Mouse (Mus musculus): ENCODE results near the gene Anp32e.
"Not testable (repeated sequence)": the region's sequence is repeated elsewhere in the genome, so short reads cannot be mapped to it uniquely, and the experiment has no call there.

The Anp32e gene

GRCm38 (mm10) chr3:95977587-95977986, 48.5 kb downstream of the Anp32e start:
- not testable (repeated sequence) for DNase-seq

DNA sequence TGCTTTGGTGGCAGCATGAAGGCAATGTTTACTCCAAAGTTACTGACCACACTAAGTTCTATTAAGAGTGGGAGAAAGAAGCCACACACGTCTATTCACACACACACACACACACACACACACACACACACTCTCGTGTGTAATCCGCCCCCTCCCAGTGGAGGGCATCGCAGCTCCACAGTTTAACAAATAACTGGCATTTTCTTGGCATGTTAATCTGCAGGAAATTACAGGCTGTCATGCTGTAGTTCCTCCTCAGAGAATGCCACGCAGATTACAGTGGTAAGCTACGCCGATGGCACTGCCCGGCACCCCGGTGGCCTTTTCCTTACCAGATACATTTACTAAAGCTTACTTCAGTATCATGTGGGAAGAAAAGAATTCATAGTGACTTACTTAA, 49.2 kb downstream of the Anp32e start:
- no peak for DNase-seq

DNA sequence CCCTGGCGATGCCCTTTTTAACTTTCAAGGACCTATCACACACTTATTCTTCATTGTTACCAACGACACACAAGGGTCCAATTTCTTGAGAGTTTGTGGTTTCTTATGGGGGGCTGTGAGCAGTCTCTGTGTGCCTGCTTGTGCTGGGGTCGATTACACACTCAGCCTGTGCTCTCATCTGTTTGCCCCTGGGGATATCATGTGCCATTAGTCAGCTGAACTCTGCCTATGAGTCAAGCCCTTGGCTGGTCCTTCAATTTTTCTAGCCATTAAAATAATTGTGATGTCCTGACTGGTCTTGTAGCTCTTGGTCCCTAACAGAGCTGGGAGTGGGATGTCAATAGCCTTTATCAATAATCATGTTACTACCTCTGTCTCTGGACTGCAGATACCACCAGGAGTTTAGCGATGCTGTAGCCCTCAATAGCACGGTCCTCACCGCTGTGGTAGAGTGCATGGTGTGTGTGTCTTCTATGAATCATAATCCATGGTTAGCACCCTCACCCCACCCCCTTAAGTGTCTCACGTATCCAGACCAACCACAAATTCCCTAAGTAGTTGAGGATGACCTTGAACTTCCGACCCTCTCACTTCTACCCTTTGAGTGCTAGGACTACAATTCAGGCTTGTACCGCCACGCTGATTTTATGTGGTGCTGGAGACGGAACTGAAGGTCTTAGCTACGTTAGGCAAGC, 51.4 kb downstream of the Anp32e start:
- no peak for DNase-seq

DNA sequence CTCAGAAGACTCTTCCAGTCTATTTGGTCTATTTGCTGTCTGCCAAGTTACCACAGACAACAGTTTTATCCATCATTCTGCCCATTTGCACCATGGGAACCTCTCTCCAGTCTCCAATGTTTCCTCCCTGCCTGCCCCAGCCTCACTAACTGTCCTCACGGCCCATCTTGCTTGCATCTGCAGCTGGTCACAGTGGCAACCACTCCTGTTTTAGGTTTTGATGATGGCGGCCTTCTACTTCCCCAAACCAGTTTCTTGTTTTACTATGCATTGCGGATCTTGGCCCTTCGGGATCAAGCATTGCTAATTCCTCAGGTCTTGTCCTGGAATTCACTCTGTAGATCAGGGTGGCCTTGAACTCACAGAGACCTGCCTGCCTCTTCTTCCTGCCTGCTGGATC, 53.1 kb downstream of the Anp32e start:
- no peak for DNase-seq

DNA sequence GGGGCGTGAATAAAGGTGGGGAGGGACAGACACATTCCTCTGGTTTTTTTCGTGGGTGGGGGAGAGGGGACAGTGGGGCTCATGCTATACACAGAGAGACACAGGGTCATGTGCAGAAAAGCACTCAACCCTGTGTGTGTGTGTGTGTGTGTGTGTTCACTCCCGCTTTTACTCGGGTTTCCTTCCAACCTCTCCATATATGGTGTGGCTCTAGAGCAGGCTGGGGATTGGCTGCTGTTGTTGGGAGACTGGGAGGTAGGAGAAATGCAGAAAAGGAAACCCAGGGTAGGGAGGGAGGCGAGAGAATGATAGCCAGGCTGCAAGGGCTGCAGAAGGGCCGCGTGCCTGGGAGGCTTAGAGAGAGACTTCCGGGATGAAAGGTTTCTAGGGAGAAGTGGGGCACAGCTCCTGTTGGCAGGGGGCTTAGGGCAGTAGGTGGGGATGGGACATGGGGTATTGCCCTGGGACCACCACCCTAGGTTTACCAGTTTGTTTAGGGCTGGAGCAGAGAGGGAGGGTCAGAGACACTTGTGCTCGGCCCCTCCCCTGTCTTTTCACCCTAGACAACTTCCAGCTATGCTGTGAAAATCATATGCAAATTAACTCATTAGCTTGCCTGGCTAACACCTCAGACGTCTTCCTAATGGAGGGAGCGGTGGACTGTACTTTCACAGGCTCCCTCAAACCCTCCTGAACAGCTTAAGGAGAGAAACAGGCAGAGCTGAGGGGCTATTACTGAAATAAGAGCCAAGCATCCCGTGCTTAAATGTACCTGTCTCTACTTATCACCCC, 56.4 kb downstream of the Anp32e start:
- DNase-seq: peak; percentile 88

DNA sequence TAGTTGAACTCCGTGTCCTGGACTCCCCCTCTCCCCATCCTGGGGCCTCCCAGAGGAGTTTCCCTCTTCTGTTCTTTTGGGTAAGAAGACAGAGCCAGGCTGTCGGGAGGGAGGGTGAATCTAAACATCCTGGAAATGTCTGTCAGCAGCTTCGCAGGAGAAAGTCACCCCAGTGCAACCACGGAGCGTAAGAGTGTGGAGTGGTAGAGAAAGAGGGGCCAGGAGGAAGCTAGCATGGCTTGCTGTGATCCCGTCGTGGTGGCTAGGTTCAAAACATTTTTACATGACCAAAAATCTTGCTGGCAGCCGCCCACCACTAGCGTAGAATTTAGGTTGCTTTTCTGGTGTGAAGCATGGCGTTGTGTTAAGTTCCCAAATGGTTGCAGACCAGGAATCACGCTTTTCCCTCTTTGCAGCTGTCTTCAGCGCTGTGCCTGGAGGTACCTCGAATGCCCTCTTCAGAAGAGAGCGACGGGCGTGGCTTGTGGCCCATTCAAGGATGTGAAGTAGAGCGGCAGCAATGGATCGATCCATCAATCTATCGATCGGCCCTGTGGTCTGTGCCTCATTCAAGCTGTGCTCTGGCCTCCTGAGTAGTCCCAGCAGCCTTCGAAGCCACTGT, 57.1 kb downstream of the Anp32e start:
- DNase-seq: peak; percentile 89

GRCm38 (mm10) chr3:95986984-95987383, 57.9 kb downstream of the Anp32e start:
- no peak for DNase-seq

DNA sequence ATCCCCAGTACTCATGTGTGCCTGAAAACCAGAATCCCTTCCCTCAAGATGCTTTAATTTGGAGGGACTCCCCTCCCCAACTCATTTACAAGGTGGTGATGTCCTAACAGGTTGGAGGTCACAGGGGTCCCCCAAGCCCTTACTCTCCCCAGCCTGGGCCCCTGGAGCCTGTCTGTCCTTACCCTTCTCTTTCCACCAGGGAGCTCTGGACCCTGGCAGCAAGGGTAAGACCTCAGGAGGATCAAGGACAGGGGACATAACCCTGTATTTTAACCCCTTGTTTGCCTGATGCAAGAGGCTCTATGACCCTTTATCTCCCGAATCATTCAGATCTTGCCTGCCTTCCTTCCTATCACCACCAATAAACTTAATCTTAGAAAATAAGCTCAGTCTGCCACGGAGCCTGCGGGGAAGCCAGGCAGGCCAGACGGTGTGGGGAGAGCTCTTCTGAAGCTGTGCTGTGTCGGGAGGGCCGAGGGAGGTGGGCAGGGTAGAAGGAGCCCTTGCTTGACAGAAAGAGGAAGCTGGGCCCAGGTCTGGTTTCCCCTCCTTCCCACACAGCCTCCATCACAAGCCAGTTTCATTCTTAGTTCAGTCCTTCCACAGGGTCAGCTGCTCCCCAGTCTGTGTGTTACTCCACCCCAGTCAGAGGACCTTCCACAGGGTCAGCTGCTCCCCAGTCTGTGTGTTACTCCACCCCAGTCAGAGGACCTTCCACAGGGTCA, 58.5 kb downstream of the Anp32e start:
- no peak for DNase-seq

DNA sequence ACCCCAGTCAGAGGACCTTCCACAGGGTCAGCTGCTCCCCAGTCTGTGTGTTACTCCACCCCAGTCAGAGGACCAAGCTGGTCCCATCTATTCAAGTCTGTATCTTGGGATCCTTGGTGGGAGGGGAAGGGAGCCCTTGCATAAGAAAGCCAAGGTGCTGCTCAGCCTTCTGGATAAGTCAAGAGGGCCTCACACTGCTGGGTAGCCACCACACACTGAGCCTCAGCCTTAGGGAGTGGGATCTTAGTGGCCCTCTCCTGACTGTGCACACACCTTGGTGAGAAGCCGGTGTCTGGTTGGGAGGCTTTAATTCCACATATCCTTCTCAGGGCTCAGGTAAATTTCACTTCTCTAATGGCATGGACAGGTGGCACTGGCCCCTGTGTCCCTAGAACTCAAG, 59.1 kb downstream of the Anp32e start:
- no peak for DNase-seq

DNA sequence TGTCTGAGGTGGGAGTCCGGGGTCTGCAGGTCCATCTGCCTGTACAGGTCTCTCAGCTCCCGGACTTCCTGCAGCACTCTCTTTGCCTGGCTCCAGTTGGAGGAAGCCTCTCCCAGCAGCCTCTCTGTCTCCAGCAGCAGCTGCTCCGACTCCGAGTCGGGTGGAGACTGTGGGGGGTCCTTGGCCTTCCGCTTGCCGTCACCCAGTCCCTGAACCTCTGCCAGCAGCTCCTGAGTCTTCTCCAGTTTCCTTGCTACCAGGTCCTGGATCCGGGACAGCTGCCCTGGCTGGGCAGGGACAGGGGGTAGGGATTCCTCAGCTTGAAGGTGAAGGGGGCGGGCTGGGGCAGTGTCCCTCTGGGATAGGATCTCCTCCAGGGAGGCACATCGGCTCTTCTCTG, 59.9 kb downstream of the Anp32e start:
- DNase-seq: no peak

- no peak for DNase-seq
These were observed 61.4 kb downstream of the Anp32e start for GRCm38 (mm10) chr3:95990413-95990941.

DNA sequence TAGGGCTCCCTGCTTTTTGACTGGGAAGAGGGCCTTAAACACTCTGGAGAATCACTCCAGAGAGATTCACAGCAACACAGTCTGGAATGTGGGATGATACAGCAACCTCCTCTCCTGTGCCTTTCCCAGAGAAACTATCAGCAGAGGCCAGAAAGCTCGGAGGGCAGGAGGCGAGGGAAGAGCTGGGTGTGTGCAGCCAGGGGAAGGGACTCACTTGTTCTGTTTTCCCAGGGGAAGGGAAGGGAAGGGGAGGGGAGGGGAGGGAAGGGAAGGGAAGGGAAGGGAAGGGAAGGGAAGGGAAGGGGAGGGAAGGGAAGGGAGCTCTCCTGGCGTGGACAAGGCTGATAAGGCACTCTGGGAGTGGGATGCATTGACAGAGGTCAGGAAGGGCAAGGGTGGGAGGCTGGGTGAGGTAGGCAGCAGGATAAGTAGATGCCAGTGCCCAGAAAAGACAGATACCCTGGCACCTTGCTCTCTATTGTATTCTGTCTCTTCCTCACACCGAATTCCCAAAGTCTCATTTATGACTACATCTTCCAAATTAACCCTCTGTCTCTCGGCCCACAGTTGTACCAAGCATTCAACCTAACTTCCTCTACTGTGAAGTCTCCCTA, 64.1 kb downstream of the Anp32e start:
- no peak for DNase-seq

- peak; percentile 53 for DNase-seq
These were observed 64.8 kb downstream of the Anp32e start for GRCm38 (mm10) chr3:95993881-95994280.

DNA sequence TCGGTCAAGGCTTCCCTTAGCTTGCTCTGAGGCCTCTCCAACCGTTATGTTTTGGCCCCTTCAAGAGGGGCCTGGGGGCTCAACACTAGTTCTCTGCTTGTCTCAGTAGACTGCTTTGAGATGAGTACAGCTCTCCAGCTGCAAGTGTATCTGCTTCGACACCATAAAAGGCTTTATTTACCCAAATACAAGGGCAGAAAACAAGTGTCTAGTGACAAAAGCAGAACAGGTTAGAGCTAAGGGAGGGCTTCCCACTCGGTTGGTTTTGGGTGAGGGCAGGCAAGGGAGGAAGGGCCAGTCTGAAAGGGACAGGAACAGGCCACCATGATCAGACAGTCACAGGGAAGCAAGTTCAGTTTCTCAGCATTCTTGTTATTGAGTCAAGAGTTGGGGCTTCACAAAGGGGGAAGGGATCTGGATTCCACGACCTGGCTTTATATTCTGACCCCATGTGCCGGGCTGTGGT, 65.4 kb downstream of the Anp32e start:
- DNase-seq: no peak

- DNase-seq: peak; percentile 81
These were observed 66.1 kb downstream of the Anp32e start for GRCm38 (mm10) chr3:95994975-95995801.

DNA sequence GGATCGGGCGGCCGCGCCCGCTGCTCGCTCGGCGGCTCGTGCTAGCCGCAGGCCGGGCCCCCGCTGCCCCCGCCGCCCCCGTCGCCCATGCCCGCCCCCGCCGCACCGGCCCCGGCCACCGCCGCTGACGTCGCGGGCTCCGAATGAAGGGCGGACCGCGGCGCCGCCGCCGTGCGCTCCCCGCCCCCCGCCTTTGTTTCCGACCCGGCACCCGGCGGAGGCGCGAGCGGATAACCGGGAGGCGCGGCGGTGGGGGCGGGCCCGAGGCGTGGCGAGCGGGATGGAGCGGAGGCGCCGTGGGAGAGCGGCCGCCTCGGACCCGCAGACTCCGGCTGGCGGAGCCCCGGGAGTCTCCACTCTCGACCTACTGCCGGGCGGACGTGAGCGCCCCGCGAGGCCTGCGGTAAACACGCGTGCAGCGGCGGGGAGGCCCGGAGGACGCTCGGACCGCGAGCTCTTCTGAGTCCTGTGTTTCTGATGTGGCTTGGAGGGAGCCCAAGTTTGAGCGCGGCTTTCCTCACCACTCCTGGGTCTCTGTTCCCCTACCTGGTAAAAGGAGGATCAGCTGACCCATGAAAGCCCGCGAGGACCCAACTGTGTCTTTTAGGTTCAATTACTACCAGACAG, 66.9 kb downstream of the Anp32e start, which contains the start of gene Plekho1:
TSS of gene Plekho1 (minus strand) at position 200 of the 627 bp plus-strand sequence.
- DNase-seq: peak; percentile 81

DNA sequence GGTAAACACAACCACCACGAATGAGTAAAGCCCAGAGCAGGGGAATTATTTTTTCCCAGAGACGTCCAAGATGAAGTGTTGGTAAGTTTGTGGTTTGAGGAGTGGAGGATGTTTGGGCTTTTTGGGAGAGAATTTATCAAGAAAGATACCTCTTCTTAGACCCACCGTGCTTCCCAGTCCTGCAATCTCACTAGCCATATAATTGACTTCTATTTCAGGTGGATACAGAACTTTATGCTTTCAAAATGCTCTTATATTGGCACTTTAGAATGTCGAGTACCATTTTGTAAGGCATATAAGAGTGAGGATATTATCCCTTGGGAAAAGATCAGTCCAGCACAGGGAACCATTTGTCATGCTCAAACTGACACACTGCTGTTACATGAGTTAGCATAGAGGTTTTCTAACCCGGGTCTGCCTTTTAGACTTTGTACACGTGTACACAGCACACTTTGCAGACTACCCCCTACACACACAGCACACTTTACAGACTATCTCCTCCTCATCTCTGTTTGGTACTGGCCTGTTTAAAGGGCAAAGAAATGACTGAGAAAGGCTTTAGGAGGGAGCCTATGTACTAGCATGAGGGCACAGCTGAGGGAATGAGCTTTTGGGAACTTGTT, 67.5 kb downstream of the Anp32e start:
- DNase-seq: peak; percentile 60

All from embryo, embryonic 11 days (tissue).